Mouse (Mus musculus): ENCODE data around the gene 4930470P17Rik. TPM values are rescaled to one million over a fixed set of nuclear protein-coding genes. Genes with fewer than 3 reads are reported as not detected.

4930470P17Rik gene
- total RNA-seq, 1 experiment from 2014 or later: not detected

Other genes starting within 250 kb of the 4930470P17Rik start
- gene Bcas1, start 174.2 kb downstream of the 4930470P17Rik start, total RNA-seq (2021): 0.33 TPM in 1 of 2 replicates, not detected in the other
- 23.3 and 23.9 TPM in 2 replicates for gene Pfdn4, start 105.6 kb downstream of the 4930470P17Rik start, total RNA-seq (2021)
- not detected in 2 replicates for gene Cyp24a1, start 104.9 kb downstream of the 4930470P17Rik start, total RNA-seq (2021)
- 0.58 TPM in 1 of 2 replicates, not detected in the other for gene Dok5, start 129.8 kb upstream of the 4930470P17Rik start, total RNA-seq (2021)